Mouse (Mus musculus) testis, adult 2 months (tissue): ENCODE data around the gene Fhit.

ENCODE experiments used
- CTCF ChIP-seq: fragments of 200-500 bp; IDR thresholded peaks from 2 replicates; pipeline ENCODE4 v1.5.1; 2012; ENCODE audit warnings: low read depth, mild to moderate bottlenecking, inconsistent platforms, low read length, moderate library complexity; ENCODE audit not compliant: control insufficient read depth, insufficient read depth, insufficient replicate concordance
- POLR2A ChIP-seq: fragments of 200-500 bp; IDR thresholded peaks from 2 replicates; pipeline ENCODE4 v1.6.1; 2012; ENCODE audit warnings: low read depth, mild to moderate bottlenecking, inconsistent platforms, low read length, moderate library complexity; ENCODE audit not compliant: control insufficient read depth

DNA sequence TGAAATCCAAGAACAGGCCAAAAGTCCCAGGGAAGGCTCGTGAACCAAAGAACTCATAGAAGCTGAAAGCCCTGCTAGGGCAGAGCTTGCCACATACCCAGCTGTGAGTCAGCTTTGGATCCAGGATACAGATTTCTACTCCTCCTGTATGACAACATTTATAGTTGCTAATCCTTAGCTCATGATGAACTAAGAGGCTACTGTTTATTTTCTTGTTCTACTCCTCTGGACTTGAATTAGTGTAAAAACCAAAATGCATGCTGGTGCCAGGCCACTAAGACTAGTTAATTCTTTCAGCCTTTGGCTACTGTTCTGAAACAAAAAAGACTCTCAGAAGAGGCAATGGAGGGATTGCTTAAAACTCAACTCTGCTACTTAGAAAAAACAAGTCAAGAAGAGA is 309.9 kb downstream of the Fhit start:
- no peak for TF ChIP-seq CTCF
- TF ChIP-seq POLR2A = no peak
